Mouse (Mus musculus): ENCODE measurements around the gene Tgfbr3.

DNA sequence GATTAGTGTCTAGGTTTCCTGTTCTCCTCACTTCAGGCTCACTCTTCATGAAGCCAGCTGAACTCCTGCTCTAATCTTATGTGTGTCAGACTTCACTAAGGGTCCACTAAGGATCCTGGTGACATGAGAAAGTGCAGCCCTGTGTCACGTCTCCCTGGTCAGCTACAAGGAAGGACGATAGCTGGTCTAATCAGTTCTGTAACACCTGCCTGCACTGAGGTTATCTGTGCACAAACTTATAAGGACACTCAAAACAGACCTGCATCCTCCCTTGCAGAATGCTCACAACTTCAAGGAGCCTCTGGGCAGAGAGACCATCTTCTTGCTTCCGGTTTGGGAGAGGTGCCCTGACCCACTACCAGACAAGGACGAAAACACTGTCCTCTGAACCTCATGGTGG, 107.6 kb downstream of the Tgfbr3 start:
- TF ChIP-seq POLR2A (IDR thresholded peaks at IDR 0.05; ENCODE audit: low read depth, low read length), result no peak
- no peak for TF ChIP-seq CTCF (conservative IDR thresholded peaks at IDR 0.05; ENCODE audit: insufficient read depth, insufficient read length, low read depth, low read length)

Data from kidney, adult 2 months (tissue).